Mouse (Mus musculus) ES-Bruce4 (cell line): ENCODE measurements around the gene Tex12. TPM values are rescaled to one million over a fixed set of nuclear protein-coding genes. Genes with fewer than 3 reads are reported as not detected.

Source experiments
- H3K27ac ChIP-seq: 2 replicates; pipeline ENCODE4 v1.5.1; 2012; ENCODE audit warnings: low read length, inconsistent platforms; ENCODE audit not compliant: insufficient read depth
- H3K27me3 ChIP-seq: 2 replicates; pipeline ENCODE4 v1.6.1; 2012; ENCODE audit warnings: mild to moderate bottlenecking, low read length, inconsistent platforms; ENCODE audit not compliant: control insufficient read depth, poor library complexity, insufficient read depth, severe bottlenecking
- H3K36me3 ChIP-seq: 2 replicates; pipeline ENCODE4 v1.6.1; 2012; ENCODE audit warnings: inconsistent platforms, mild to moderate bottlenecking, low read length, moderate library complexity; ENCODE audit not compliant: control insufficient read depth, poor library complexity, insufficient read depth, severe bottlenecking
- H3K4me1 ChIP-seq: one replicate; pipeline ENCODE4 v1.8.1; 2011; ENCODE audit warnings: low read length; ENCODE audit not compliant: control insufficient read depth, insufficient read depth
- H3K4me3 ChIP-seq: 2 replicates; pipeline ENCODE4 v1.5.1; 2011; ENCODE audit warnings: low read depth, mild to moderate bottlenecking, low read length
- H3K9ac ChIP-seq: 2 replicates; pipeline ENCODE4 v1.6.1; 2012; ENCODE audit warnings: low read depth, mild to moderate bottlenecking, inconsistent platforms; ENCODE audit not compliant: poor library complexity, severe bottlenecking
- H3K9me3 ChIP-seq: replicated peaks from 2 replicates; pipeline ENCODE4 v1.6.1; 2012; ENCODE audit warnings: mild to moderate bottlenecking, low read length, inconsistent platforms; ENCODE audit not compliant: control insufficient read depth, poor library complexity, insufficient read depth, severe bottlenecking
- CTCF ChIP-seq: IDR thresholded peaks from one replicate; pipeline ENCODE4 v1.8.1; 2011; ENCODE audit warnings: low read depth, low read length
- EP300 ChIP-seq: IDR thresholded peaks from 2 replicates; pipeline ENCODE4 v1.6.1; 2011; ENCODE audit warnings: low read depth, low read length; ENCODE audit not compliant: insufficient read depth
- POLR2A ChIP-seq: IDR thresholded peaks from one replicate; pipeline ENCODE4 v1.8.1; 2011; ENCODE audit warnings: low read length; ENCODE audit not compliant: insufficient read depth
- polyA plus RNA-seq: library from polyadenylated mRNA; stranded (reverse); fragments of >200 nt; gene quantifications from 2 replicates; pipeline ENCODE4 v1.2.4, GENCODE M21; 2011; ENCODE audit warnings: low read depth; ENCODE audit not compliant: missing spikeins, insufficient read depth, insufficient read length

Gene Tex12
- polyA plus RNA-seq, 1 experiment, result not detected

- no peak overlapping the region for H3K27ac ChIP-seq
- H3K4me3 ChIP-seq, result no peak overlapping the region
- no peak for TF ChIP-seq EP300
- no peak for TF ChIP-seq POLR2A
- TF ChIP-seq CTCF, result no peak
These were observed 8.9 kb downstream of the Tex12 start for GRCm38 (mm10) chr9:50552206-50552605.

GRCm38 (mm10) chr9:50548936-50549335 lies 12.2 kb downstream of the Tex12 start:
- no peaks in the 10 kb centered on the region for H3K9me3 ChIP-seq
- no peaks in the 10 kb centered on the region for H3K36me3 ChIP-seq
- H3K9ac ChIP-seq, result no peak overlapping the region
- no peak overlapping the region for H3K4me3 ChIP-seq
- no peaks in the 10 kb centered on the region for H3K27me3 ChIP-seq
- TF ChIP-seq EP300, result no peak
- no peak for TF ChIP-seq CTCF
- no peak for TF ChIP-seq POLR2A
- no peaks in the 10 kb centered on the region for H3K4me1 ChIP-seq
- no peak overlapping the region for H3K27ac ChIP-seq

More at GRCm38 (mm10) chr9:50552206-50552605, 8.9 kb downstream of the Tex12 start:
- Histone ChIP-seq H3K36me3 (no peaks in the 10 kb centered on the region), H3K9me3 (no peaks in the 10 kb centered on the region), H3K27me3 (no peaks in the 10 kb centered on the region), H3K9ac (no peak overlapping the region), H3K4me1 (no peaks in the 10 kb centered on the region)

- H3K9me3 ChIP-seq, result no peaks in the 10 kb centered on the region
- H3K27me3 ChIP-seq, result no peaks in the 10 kb centered on the region
These were observed 13.2 kb downstream of the Tex12 start for GRCm38 (mm10) chr9:50547859-50548478.

GRCm38 (mm10) chr9:50542401-50542800 lies 18.7 kb downstream of the Tex12 start:
- Histone ChIP-seq H3K9me3 (no peaks in the 10 kb centered on the region; the same call in 1 of the 2 replicates), H3K27me3 (no peaks in the 10 kb centered on the region), H3K36me3 (no peaks in the 10 kb centered on the region), H3K4me1 (no peaks in the 10 kb centered on the region), H3K27ac (no peak overlapping the region), H3K4me3 (no peak overlapping the region), H3K9ac (no peak overlapping the region)
- TF ChIP-seq EP300 (no peak), POLR2A (no peak), CTCF (no peak)

More at GRCm38 (mm10) chr9:50547859-50548478, 13.2 kb downstream of the Tex12 start:
- Histone ChIP-seq H3K9ac (no peak overlapping the region), H3K36me3 (no peaks in the 10 kb centered on the region), H3K4me3 (no peak overlapping the region), H3K27ac (no peak overlapping the region), H3K4me1 (no peaks in the 10 kb centered on the region)
- TF ChIP-seq EP300, result no peak
- no peak for TF ChIP-seq CTCF
- no peak for TF ChIP-seq POLR2A

- Histone ChIP-seq H3K36me3 (no peaks in the 10 kb centered on the region), H3K9ac (no peak overlapping the region), H3K4me1 (no peaks in the 10 kb centered on the region), H3K27ac (no peak overlapping the region), H3K4me3 (no peak overlapping the region), H3K27me3 (no peaks in the 10 kb centered on the region), H3K9me3 (no peaks in the 10 kb centered on the region; the same call in 1 of the 2 replicates)
- TF ChIP-seq EP300 (no peak), POLR2A (no peak), CTCF (no peak)
These were observed 21.0 kb downstream of the Tex12 start for GRCm38 (mm10) chr9:50540170-50540569.

GRCm38 (mm10) chr9:50537295-50537694 lies 23.8 kb downstream of the Tex12 start:
- Histone ChIP-seq H3K27me3 (no peaks in the 10 kb centered on the region), H3K27ac (no peak overlapping the region)
- TF ChIP-seq POLR2A, result no peak
- TF ChIP-seq EP300, result no peak
- no peak for TF ChIP-seq CTCF

More at GRCm38 (mm10) chr9:50537295-50537694, 23.8 kb downstream of the Tex12 start:
- Histone ChIP-seq H3K9me3 (no peaks in the 10 kb centered on the region; the same call in 1 of the 2 replicates), H3K4me1 (no peaks in the 10 kb centered on the region), H3K4me3 (no peak overlapping the region), H3K9ac (no peak overlapping the region), H3K36me3 (no peaks in the 10 kb centered on the region)
